Mouse (Mus musculus) liver (tissue): ENCODE measurements around the gene Tekt3.
A peak's percentile ranks its signal among the peaks of the same experiment; 100 is the strongest.

Source experiments
- DNase-seq: peaks from one replicate; pipeline ENCODE4 v3.0.0-alpha.2; 2020; ENCODE audit warnings: mixed read lengths

Gene Tekt3

GRCm38 (mm10) chr11:63066526-63066925 lies 5.1 kb downstream of the Tekt3 start:
- no peak for DNase-seq

DNA sequence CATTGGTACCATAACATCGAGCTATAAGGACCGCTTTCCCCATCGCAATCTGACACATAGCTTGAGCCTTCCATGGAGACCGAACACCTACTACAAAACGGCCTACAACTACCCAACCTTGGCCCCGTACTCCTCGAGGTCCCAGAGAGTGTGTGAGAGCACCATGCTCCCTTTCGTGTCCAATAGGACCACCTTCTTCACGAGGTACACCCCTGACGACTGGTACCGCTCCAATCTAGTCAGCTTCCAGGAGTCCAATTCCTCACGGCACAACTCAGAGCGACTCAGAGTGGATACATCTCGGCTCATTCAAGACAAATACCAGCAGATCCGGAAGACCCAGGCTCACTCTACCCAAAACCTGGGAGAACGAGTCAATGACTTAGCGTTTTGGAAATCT lies 8.6 kb downstream of the Tekt3 start:
- no peak for DNase-seq

- no peak for DNase-seq
These were observed 23.1 kb downstream of the Tekt3 start for GRCm38 (mm10) chr11:63084536-63084935.

GRCm38 (mm10) chr11:63088672-63089071 lies 27.2 kb downstream of the Tekt3 start:
- DNase-seq = no peak

DNA sequence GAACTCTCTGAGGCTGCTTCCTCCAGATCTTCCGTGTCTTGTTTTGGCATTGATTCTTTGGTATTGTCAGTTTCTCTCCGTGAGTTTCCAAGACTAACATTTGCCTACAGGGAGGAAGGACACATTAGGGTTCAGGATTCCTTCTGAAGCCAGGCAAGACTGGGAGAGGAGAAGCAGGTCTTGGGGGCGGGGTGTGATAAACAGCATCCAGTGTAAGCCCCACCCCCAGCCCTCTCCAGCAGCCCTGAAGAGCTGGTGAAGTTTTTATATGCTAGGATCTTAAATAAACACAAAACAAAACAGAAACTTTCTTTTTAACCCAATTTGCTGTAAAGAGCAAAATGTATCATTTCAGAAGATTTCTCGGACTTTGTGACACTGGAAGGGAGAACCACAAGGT lies 28.8 kb downstream of the Tekt3 start:
- DNase-seq = no peak

- no peak for DNase-seq
These were observed 29.5 kb downstream of the Tekt3 start for GRCm38 (mm10) chr11:63090986-63091385.

- no peak for DNase-seq
These were observed 30.8 kb downstream of the Tekt3 start for GRCm38 (mm10) chr11:63092271-63092670.

DNA sequence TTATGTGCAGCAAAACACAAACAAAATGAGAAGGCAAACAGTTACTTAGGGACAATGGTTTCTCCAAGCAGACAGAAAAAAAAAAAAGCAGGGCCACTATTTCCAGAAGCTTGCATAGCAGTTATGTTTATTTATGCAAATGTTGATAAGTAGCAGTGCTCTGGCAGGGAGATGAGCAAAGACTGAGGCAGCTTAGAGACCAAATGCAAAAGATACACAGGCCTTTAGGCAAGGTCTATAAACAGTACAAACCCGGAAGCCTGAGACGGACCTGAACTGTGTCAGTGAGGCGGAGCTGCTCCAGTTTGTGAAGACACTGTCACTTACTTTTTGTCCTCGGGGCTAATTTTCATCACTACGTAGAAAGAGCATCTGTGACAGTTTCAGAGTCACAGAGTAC lies 32.1 kb downstream of the Tekt3 start:
- DNase-seq = no peak

DNA sequence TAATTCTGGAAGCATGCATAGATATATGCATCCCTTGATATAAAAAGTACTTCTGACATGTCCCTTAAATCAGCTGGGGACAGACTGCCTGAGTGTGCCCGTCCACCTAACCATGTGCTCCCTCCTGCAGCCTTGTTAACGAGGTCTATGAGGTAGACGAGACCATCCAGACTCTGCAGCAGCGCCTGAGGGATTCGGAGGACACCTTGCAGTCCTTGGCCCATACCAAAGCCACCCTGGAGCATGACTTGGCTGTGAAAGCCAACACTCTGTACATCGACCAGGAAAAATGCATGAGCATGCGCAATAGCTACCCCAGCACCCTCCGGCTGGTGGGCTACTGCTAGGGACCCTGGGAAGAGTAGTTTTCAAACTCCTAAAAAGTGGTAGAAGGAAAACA lies 33.0 kb downstream of the Tekt3 start:
- DNase-seq = no peak

GRCm38 (mm10) chr11:63098016-63098415 lies 36.6 kb downstream of the Tekt3 start:
- DNase-seq = no peak

DNA sequence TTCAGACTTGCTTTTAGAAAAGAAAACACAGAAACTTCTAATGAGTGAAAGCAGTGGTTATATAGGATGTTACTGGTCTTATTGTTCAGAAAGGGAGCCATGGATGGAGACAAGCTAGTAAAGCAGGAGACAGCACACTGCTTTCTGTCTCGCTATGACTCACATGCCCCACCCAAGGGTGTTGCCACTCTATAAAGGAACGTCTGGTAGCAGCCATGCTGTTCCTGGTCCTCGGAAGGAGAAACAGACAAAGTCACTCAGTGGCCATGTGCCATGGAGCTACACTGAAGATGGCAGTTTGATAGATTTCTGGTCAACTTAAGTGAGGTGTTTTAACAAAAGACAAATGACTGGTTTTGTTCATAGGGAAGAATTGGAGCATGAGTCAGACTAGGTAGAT lies 37.9 kb downstream of the Tekt3 start:
- DNase-seq = no peak

DNA sequence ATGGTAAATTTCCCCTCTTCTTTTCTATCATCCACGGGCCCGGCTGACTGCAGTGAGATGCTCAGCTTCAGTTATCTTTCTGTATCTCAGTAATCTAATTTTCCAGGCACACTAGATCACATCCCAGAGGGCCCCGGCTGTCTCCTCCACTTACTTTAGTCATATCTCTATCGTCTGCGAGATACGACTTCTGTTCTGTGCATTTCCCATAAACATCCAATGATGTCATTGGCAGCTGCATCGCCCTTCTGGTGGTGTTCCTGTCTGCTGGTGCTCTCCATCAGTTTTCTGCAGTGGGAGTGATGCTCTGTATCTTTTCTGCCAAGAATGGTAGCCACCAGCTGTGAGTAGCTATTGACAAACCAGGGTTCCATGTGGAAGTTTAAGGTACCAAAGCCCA lies 41.8 kb downstream of the Tekt3 start:
- no peak for DNase-seq

GRCm38 (mm10) chr11:63104026-63104425 lies 42.6 kb downstream of the Tekt3 start:
- DNase-seq = no peak

GRCm38 (mm10) chr11:63109230-63109775 lies 47.8 kb downstream of the Tekt3 start:
- no peak for DNase-seq

DNA sequence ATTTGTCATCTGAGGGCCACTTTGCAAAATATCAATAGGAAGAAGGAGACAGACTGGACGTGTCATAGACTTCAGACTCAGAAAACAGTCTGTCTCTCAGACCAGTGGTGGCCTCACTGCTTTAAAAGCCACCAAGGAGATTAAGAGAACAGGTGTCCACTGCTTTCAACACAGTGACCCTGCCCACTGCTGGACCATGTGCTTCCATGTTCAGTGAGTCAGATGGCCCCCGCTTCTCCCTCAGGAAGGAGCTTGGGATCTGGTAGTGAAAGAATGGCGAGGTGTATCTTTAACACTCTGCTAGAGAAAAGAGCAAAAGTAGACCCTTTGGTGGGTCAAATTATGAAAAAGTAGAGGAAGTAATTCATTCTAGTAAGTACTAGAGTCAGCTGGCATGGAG lies 48.9 kb downstream of the Tekt3 start:
- no peak for DNase-seq

- no peak for DNase-seq
These were observed 53.6 kb downstream of the Tekt3 start for GRCm38 (mm10) chr11:63114807-63115641.

- no peak for DNase-seq
These were observed 55.2 kb downstream of the Tekt3 start for GRCm38 (mm10) chr11:63116652-63117051.

DNA sequence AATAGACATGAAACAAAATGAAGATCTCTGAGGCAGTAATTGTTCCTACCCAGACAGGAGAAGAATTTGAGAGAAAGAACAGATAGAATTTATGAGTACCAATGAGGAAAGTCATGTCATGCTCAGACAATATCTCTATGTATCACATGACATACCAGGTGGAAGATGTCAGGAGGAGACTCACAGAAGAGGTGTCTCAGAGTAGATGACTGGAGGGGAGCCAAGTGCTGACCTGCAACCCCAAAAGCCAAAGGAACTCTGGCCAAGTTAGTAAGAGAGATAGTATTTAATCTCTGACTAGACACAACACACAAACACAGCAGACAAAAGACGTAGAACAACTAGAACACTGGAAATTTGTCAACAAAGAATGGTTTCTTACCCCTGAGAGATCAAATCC lies 55.8 kb downstream of the Tekt3 start:
- DNase-seq = no peak

GRCm38 (mm10) chr11:63119791-63120190 lies 58.3 kb downstream of the Tekt3 start:
- DNase-seq = no peak

- DNase-seq = no peak
These were observed 60.8 kb downstream of the Tekt3 start for GRCm38 (mm10) chr11:63122249-63122648.

GRCm38 (mm10) chr11:63122776-63123350 lies 61.4 kb downstream of the Tekt3 start:
- DNase-seq = no peak

GRCm38 (mm10) chr11:63124316-63124715 lies 62.9 kb downstream of the Tekt3 start:
- DNase-seq = no peak

- peak; percentile 28 for DNase-seq
These were observed 64.5 kb downstream of the Tekt3 start for GRCm38 (mm10) chr11:63125832-63126456.

GRCm38 (mm10) chr11:63126976-63127375 lies 65.5 kb downstream of the Tekt3 start:
- DNase-seq = no peak
